Mouse (Mus musculus) heart, postnatal 10 days (tissue): ENCODE measurements around the gene Tagln. TPM values are rescaled to one million over a fixed set of nuclear protein-coding genes. Genes with fewer than 3 reads are reported as not detected.

Source experiments
- DNase-seq, 2 experiments: peaks; one replicate each; pipeline ENCODE4 v3.0.0; 2021
- intact Hi-C: fragments of 180-260 bp; cut with DNase I; formaldehyde crosslinking; loops from one replicate; pipeline ENCODE4 v1.15.1; 2025
- microRNA-seq, 2 experiments: library from miRNA; unstranded; fragments of <30 nt; microRNA quantifications; one replicate each; pipeline ENCODE4 v1.2.0; 2022
- total RNA-seq, 2 experiments: library from RNA; stranded (reverse); gene quantifications; 2 replicates each; pipeline ENCODE4 v1.2.3; 2021

The Tagln gene
- total RNA-seq, 2 experiments from 2014 or later, result 72.1 to 90.1 TPM

DNA sequence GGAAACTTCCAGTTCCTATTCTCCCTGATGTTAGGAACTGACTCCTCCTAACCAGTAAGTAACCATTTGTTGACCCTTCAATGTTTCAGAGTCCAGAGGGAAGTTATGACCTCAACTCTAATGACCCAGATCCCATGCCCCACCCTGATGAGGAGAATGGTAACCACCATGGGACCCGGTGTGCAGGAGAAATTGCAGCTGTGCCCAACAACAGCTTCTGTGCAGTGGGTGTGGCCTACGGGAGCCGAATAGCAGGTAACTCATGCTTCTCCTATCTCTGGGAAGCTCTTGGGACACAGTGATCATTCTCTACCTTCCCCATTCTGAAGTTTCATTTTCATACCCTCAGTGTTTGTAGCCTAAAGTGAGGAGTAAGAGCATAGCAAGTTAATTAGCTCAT, 24.9 kb downstream of the Tagln start:
- intact Hi-C loops, result loop anchor here (1.0 kb wide), 1 partner anchor 26 kb away; no protein-coding TSS in a partner anchor
- DNase-seq, result no peak

DNA sequence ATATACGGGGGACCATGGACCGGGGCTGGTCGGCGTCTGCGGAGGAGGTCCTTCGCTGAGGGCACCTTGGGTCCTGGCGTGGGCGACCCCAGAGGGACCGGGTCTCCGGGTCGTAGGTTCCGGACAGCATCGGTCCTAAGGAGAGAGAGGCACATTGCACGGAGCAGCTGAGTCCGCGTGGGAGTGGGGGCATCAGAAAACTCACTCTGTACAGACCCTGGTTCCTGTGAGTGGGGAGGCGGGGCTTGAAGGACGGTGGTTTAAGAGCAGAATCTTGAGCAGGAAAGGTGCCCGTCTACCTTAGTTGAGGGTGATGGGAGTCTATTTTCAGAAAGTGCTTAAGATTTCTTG, 28.8 kb downstream of the Tagln start:
- intact Hi-C loops, result loop anchor here (5.0 kb wide), 1 partner anchor 45 kb away; no protein-coding TSS in a partner anchor
- DNase-seq, result no peak

DNA sequence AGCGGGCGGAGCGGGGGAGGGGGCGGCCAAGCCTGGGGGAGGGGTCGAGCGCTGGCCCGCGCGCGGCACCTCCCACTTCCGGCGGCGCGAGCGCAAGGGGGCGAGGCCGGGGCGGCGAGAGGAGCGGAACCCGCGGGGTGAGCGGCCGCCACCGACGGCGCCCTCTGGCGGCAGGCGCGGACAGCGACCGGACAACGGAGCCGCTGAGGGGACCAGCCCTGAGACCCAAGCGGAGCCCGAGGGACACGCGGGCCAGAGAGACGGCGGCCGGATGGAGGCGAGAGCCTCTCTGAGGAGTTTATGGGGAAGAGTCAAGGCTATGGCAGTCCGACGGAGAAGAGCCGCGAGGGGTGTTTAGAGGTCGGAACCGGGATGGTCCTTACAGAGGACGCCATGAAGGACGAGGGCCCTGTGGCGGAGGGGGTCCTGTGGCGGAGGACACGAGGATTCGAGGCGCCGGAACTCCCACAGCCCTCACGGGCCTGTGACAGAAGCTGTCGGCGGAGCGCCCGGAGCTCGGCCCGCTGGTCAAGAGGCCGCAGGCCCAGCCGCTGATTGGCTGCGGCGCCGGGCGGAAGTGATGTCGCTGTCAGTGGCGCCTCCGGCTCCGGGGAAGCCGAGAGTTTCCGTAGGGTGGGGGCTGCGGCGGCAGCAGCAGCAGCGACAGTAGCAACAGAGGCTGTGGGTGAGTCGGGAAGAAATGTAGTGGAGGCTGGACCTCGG, 29.3 kb downstream of the Tagln start, which contains the start of the genes Pcsk7 and Rnf214:
Gene Pcsk7, plus strand, starts transcription at position 143 of the 723 bp plus-strand sequence.
Gene Rnf214, minus strand, starts transcription at position 557 of the 723 bp plus-strand sequence.
- peak; percentile 94 to 95 for DNase-seq
- intact Hi-C loops, result loop anchor here (5.0 kb wide), 1 partner anchor 46 kb away; no protein-coding TSS in a partner anchor

DNA sequence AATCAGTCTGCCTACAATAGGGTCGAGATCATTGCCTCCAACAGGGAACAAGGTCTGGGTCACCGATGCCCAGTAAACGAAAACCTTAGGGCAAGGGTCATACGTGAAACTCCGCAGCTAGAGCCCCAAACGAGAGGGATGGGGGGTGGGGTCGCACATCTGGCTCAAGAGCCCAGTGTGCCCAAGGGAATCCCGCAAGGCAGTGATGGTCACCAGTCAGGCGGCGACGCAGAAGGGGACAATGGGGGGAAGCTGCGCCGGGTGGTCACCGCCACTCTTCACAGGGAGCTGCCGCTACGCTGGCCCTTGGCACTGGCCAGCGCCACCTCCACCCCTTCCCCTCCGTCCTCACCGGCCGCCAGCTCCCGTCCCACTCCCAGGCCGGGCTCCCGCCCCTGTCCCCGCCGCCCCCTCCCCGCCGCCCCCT, 30.0 kb downstream of the Tagln start:
- intact Hi-C loops, result loop anchor here (5.0 kb wide), 1 partner anchor 46 kb away; no protein-coding TSS in a partner anchor

DNA sequence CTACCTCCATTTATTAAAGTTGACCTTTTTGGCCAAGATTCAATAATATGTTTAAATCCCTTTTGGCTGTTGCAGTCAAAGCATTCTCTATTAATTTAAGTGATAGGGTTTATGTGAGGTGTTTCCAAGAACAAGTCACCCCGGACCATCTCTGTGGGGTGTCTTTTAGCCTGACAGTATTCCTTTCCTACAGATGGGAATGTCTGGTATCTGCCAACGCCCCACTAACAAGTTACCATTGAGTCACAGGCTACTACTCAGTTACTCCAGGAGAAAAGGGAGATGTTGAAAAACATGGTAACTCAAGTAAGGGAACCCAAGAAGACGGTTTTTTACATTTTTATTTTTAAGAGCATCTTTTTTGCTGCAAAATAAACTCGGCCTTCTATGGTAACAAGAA, 30.7 kb downstream of the Tagln start:
- intact Hi-C loops, result loop anchor here (5.0 kb wide), 1 partner anchor 47 kb away; no protein-coding TSS in a partner anchor
- no peak for DNase-seq

More for the DNA sequence above, 30.0 kb downstream of the Tagln start:
- peak; percentile 40 to 43 for DNase-seq

DNA sequence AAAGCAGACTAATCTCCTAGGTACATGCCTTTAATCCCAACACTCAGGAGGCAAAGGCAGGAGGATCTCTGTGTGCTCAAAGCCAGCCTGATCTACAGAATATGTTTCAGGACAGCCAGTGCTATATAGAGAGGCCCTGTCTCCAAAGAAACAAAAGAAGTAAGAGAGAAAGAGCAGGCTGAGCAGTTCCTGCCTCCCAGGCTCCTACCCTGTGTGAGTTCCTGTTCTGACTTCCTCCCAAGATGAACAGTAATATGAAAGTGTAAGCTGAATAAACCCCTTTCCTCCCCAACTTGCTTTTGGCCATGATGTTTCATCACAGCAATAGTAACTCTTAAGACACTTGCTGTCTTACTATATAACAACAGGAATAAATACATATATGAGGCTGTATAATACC, 42.2 kb downstream of the Tagln start:
- DNase-seq, result no peak
- intact Hi-C loops, result no loop called here

Small RNA genes lying within 50 kb of the gene (microRNA-seq; reads per million reads assigned to microRNA genes)
- 0.24 to 0.35 reads per million in 2 experiments for gene Mir7087

Other genes with a start within 250 kb of the Tagln start
- gene Cep164, start 107.4 kb downstream of the Tagln start, total RNA-seq, result 10 to 100 TPM in 1 of 2 experiments, 1 to 10 TPM in 1; 9.4 to 11.3 TPM
- gene Bace1, start 97.5 kb downstream of the Tagln start, total RNA-seq, result 10 to 100 TPM; 43.7 to 55.0 TPM
- gene Pcsk7, start 29.6 kb downstream of the Tagln start, total RNA-seq, result 10 to 100 TPM; 23.5 to 27.2 TPM
- 10 to 100 TPM; 33.5 to 35.9 TPM for gene Rnf214, start 29.1 kb downstream of the Tagln start, total RNA-seq
- gene Sidt2, start 19.2 kb upstream of the Tagln start, total RNA-seq, result 10 to 100 TPM; 71.5 to 75.4 TPM
- gene Pafah1b2, start 76.6 kb upstream of the Tagln start, total RNA-seq, result 10 to 100 TPM; 85.1 to 87.3 TPM
- gene Sik3, start 76.8 kb upstream of the Tagln start, total RNA-seq, result 10 to 100 TPM; 61.8 to 72.7 TPM